Mouse (Mus musculus) thymus, postnatal 36 days (tissue): Measurements from ENCODE around the gene Zfp462.
"Not testable (repeated sequence)": the region's sequence is repeated elsewhere in the genome, so short reads cannot be mapped to it uniquely, and the experiment has no call there.

Experiments
- DNase-seq, 2 experiments: peaks; one replicate each; pipeline ENCODE4 v3.0.0; 2022; ENCODE audit warnings: mixed read lengths in 2 of 2

The Zfp462 gene

GRCm38 (mm10) chr4:54944921-54945430 is at the start of gene Zfp462:
Gene Zfp462, plus strand, starts transcription at chr4:54945048.
- no peak for DNase-seq

- DNase-seq: no peak
These were observed 48.8 kb upstream of the Zfp462 start for GRCm38 (mm10) chr4:54896017-54896416.

DNA sequence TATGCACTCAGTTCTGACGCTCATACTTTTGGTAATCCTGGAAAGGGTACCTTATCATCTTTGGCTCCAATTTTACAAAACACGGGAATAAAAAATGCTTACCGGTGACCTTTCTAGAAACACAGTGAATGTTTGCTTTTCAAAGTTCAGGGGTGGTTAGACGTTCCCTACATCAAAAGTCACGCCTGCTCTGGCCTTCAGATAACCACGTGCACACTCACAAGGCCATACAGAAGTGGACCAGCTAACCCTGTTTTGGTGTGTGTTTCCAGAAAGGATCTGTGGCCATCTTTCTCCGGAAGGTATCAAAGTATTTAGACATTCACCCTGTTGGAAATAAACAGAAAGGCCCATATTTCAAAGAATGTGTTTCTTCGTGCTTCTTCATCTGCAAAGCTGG is 40.2 kb upstream of the Zfp462 start:
- no peak for DNase-seq

- DNase-seq: no peak
These were observed 39.4 kb upstream of the Zfp462 start for GRCm38 (mm10) chr4:54905399-54905953.

DNA sequence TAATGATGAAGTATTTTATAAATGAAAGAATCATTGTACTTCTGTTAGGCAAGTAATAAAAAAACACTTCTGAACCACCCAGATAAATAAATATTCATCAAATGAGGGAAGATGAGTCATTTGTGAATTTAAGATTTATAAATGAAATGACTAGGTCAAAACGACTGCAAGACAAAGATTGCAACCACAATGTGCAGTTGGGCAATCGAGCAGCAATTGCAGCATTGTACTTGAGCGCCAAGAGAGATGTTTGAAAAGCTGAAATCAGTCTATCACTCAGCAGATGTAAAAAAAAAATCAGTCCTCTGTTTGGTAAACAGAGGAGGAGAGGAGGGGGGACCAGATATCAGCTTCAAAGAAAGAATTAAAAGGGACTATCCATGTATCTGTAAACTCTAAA is 34.5 kb upstream of the Zfp462 start:
- DNase-seq: no peak

DNA sequence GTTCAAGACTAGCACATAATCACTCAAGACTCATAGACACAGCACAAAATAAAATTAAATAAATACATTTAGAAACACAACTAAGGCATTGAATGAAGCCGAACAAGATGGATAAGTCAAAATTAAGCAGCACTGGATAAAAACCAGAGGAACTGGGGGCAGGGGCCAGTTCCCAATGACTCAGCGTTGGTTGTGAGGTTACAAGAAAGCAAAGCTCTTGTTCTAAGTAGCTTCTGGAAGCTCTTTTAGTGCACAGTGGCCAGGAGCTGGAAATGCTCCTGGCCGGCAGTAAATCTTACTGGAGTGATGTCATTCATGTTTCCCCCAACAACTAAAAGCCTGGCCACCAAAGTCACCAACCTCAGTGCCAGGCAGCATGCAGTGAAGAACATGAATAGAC is 26.6 kb upstream of the Zfp462 start:
- no peak for DNase-seq

GRCm38 (mm10) chr4:54923386-54923785 is 21.5 kb upstream of the Zfp462 start:
- no peak for DNase-seq

DNA sequence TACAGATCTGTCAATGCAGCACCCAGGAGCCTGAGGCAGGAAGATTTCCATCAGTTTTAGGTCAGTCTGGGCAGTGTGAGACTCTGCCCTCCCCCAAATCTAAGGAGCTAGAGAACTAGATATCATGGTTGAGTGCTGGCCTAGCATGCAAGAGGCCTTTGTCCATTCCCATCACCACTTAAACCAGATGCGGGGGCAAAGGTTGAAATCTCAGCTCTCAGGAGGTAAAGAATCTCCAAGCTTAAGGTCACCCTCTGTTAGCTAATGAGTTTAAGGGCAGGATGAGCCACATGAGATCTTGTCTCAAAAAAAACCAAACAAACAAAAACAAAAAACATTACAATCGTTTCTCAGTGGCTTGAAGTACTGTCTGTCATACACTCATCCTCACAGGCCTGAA is 20.5 kb upstream of the Zfp462 start:
- no peak for DNase-seq

DNA sequence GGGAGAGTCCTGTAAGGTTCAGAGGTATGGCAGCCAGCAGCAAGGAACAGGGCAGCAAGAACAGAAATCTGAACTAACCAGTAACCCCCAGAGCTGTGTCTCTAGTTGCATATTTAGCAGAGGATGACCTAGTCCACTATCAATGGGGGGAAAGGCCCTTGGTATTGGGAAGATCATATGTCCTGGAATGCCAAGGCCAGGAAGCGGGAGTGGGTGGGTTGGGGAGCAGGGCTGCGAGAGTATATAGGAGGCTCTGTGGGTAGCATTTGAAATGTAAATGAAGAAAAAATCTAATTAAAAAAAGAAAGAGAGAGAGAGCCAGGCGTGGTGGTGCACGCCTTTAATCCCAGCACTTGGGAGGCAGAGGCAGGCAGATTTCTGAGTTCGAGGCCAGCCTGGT is 18.4 kb upstream of the Zfp462 start:
- DNase-seq: not testable (repeated sequence)

- not testable (repeated sequence) for DNase-seq
These were observed 17.4 kb upstream of the Zfp462 start for GRCm38 (mm10) chr4:54927321-54928062.

GRCm38 (mm10) chr4:54929686-54930085 is 15.2 kb upstream of the Zfp462 start:
- no peak for DNase-seq

DNA sequence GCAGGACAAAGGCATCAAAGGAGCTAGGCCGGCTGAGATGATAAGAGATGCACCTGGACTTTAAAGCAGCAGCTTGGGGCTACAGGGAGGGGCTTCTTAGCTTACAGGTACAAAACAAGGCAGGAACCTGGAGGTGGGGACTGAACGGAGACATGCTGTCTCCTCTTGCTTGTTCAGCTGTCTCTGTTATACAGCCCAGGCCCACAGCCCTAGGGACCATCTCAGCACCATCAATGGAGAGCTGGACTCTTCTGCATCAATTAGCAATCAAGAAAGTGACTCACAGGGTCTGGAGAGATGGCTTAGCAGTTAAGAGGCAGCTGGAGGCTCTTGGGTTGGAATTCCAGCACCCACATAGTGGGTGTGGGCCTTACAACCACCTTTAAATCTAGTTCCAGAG is 12.2 kb upstream of the Zfp462 start:
- no peak for DNase-seq

- DNase-seq: no peak
These were observed 7.7 kb upstream of the Zfp462 start for GRCm38 (mm10) chr4:54937161-54937560.

DNA sequence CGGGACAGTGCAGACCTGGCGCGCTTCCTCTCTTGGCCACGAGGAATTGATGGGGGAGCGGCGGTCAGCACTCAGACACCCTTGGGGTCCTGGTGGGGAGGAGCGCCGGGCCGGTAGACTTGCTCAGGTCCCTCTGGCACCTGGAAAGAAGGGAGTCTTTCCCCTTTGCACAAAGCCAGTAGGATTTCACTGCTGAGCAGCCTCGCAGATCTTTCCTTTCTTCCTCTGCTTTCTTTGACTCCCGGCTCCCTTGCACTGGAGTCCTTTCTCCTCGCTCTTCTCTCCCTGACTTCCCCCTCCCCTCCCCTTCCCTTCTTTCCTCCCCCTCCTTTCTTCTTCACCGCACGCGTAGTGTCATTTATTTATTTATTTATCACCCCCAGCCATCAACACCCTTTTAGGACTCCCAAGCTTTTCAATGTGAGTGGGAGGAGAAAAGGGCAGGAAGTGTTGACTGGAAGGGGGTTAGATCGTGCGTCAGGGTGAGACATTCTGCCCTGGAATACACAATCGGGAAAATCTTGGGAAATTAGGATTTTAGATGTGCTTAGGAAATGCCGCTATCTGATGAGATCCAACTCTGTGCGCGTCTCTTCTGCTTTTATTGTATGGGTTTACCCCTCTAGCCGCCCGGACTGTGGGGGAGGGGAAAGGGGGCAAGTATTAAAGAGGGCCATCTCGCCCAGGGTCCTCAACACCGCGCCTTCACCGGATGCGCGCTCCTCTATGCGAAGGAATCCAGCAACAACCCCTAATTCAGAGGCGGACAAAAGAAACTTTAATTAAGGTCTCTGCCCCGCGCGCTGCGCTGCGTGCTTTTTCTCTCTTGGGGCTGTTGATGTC is 976 bp downstream of the Zfp462 start:
- DNase-seq: no peak

DNA sequence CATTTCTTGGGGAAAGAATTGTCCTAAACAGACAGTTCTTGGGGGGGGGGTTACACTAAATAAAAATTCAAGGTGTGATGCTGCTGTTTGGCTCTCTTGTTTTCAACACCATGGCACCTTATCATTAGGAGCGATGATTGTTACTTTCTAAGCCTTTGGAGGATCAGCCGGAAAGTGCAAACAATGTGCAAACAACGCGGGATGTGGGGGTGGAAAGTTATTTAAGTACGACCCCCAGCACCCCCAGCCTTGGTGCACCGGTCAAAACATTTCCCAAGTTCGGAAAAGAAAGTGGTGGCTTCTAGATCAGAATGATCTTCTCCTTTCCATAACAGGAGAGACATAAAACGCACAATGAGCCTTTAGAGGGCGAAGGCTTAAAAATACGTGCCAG is 1.8 kb downstream of the Zfp462 start:
- DNase-seq: no peak

GRCm38 (mm10) chr4:54947056-54947990 is 2.5 kb downstream of the Zfp462 start:
- DNase-seq: no peak

DNA sequence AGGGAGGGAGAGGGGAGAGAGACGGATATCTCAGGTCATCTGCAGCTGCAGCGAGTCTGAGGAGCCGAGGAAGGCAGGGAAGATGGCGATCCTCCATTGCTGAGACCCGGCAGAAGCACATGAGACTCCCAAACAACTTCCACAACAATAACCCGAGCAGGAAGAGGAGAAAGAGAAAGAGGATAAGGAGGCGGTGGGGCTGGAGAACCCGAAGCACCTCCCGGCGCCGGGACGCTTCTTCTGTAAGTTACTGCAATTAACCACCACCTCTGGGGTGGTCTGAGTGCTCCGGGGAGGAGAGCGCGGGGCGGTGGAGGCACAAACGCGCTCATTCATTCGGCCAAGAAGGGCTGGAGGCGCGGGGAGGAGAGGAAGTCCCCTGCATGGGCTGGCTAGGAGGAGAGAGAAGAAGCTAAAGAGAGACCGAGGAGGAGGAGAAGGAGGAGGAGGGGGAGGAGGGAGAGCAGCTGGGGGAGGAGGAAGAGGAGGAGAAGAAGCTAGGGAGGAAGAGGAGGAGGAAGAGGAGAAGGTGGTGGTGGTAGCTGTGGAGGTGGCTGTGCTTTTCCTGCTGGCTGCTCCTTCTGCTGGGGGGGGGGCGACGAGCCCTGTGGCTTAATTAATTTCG is 3.3 kb downstream of the Zfp462 start:
- DNase-seq: no peak

DNA sequence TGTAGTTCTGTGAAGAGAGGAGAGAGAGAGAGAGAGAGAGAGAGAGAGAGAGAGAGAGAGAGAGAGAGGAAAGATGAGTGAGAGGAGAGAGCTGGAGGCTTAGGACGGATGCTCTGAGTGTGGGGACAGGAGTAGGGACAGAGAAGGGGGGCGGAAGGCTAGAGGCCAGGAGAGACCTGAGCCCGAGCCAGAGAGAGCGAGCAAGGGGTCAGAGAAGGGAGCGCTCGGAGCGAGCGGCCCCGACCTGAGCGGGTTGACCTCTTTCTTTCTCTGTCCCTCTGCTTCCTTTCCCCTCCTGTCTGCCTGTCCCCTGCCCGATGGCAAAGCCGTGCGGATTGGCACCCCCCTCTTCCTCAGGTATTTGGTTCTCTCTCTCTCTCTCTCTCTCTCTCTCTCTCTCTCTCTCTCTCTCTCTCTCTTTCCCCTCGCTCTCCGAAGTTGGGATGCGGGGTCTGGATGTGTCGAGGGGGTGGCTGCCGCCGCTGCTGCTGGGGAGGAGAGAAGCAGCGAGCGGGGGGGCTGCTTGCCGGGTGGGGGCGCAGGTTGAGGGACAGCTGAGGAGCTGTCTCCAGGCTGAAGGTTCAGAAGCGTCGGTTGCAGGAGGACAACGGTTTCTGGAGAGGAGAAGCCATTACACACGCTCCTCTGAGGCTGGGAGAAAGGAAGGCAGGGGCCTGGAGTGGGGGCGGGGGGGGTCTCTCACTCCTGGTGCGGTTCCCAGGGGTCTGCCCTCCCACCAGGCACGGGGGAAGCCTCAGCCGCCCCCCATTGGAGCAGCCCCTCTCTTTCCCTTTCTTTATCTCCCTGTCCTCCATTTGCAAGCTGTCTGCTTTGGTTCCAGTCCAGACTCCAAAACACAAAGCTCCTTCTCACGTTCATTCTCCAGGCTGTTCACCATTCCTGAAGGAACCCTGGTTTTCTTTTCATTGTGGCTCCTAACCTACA is 4.0 kb downstream of the Zfp462 start:
- DNase-seq: no peak

- DNase-seq: no peak
These were observed 4.7 kb downstream of the Zfp462 start for GRCm38 (mm10) chr4:54949561-54949940.

DNA sequence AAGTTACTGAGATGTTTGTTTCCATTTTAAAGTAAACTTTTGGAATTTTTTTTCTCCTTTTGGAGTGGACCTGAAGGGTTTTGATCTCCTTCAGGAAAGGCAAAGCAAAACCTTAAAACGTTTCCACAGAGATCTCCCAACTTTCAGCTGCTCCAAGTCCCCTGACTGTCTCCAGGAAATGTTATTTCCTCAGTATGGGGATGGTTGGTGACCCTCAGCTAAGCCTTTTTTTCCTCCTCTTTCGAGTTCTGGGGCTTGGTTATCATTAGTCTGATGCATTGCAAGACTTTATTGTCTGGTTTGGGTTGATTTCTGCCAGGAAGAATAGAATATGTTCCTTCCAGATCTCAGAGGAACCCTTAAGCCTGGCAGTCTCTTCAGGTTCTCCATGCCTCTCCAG is 5.3 kb downstream of the Zfp462 start:
- no peak for DNase-seq

GRCm38 (mm10) chr4:54950866-54951265 is 6.0 kb downstream of the Zfp462 start:
- no peak for DNase-seq
